Mouse (Mus musculus): ENCODE measurements around the gene Fgd5. TPM values are rescaled to one million over a fixed set of nuclear protein-coding genes. Genes with fewer than 3 reads are reported as not detected.
"Not testable (repeated sequence)": the region's sequence is repeated elsewhere in the genome, so short reads cannot be mapped to it uniquely, and the experiment has no call there.

Fgd5 gene
- polyA plus RNA-seq, 1 experiment from 2014 or later, result 18.9 TPM

GRCm38 (mm10) chr6:92080730-92081129 is 102.1 kb downstream of the Fgd5 start:
- Histone ChIP-seq H3K27ac (no peak overlapping the region), H3K4me1 (replicated peaks) (no peaks in the 10 kb centered on the region), H3K4me3 (no peak overlapping the region), H3K9me3 (no peaks in the 10 kb centered on the region), H3K9ac (no peak overlapping the region), H3K27me3 (no peaks in the 10 kb centered on the region), H3K4me2 (no peak overlapping the region), H3K36me3 (no peaks in the 10 kb centered on the region)
- no peak for ATAC-seq (ENCODE audit: low FRiP score)
- 92% methylated on average over 2 of the region's 2 CpGs for WGBS

- Histone ChIP-seq H3K36me3 (no peaks in the 10 kb centered on the region), H3K4me2 (no peak overlapping the region), H3K4me1 (replicated peaks) (no peaks in the 10 kb centered on the region), H3K27me3 (no peaks in the 10 kb centered on the region), H3K9ac (no peak overlapping the region), H3K9me3 (no peaks in the 10 kb centered on the region), H3K4me3 (no peak overlapping the region), H3K27ac (no peak overlapping the region)
- WGBS, result 91% methylated on average over 4 of the region's 4 CpGs
- no peak for ATAC-seq (ENCODE audit: low FRiP score)
These were observed 104.1 kb downstream of the Fgd5 start for GRCm38 (mm10) chr6:92082756-92083155.

GRCm38 (mm10) chr6:92084932-92085331 is 106.3 kb downstream of the Fgd5 start:
- Histone ChIP-seq H3K4me3 (no peak overlapping the region), H3K9ac (no peak overlapping the region), H3K36me3 (no peaks in the 10 kb centered on the region), H3K9me3 (no peaks in the 10 kb centered on the region), H3K4me1 (replicated peaks) (peaks cover 1% of the 10 kb centered on the region), H3K27me3 (no peaks in the 10 kb centered on the region), H3K4me2 (no peak overlapping the region), H3K27ac (no peak overlapping the region)
- no peak for ATAC-seq (ENCODE audit: low FRiP score)
- 83% methylated on average over 3 of the region's 3 CpGs for WGBS

GRCm38 (mm10) chr6:92089141-92089540 is 110.5 kb downstream of the Fgd5 start:
- H3K27me3 ChIP-seq; H3K4me2 ChIP-seq; H3K36me3 ChIP-seq; H3K27ac ChIP-seq; H3K9me3 ChIP-seq; ATAC-seq (ENCODE audit: low FRiP score); H3K9ac ChIP-seq; H3K4me3 ChIP-seq: not testable (repeated sequence)
- WGBS, result 87% methylated on average over 7 of the region's 7 CpGs
- peaks cover 26% of the 10 kb centered on the region for H3K4me1 ChIP-seq (replicated peaks)

- ATAC-seq (ENCODE audit: low FRiP score), result no peak
- Histone ChIP-seq H3K4me2 (peak overlapping the region; percentile 80), H3K27ac (no peak overlapping the region), H3K36me3 (no peaks in the 10 kb centered on the region), H3K4me3 (no peak overlapping the region; the same call in 1 of the 2 replicates), H3K9me3 (no peaks in the 10 kb centered on the region), H3K4me1 (replicated peaks) (peaks cover 34% of the 10 kb centered on the region), H3K27me3 (no peaks in the 10 kb centered on the region), H3K9ac (no peak overlapping the region)
- WGBS, result 95% methylated on average over 4 of the region's 4 CpGs
These were observed 111.3 kb downstream of the Fgd5 start for GRCm38 (mm10) chr6:92089982-92090381.

- no peaks in the 10 kb centered on the region for H3K27me3 ChIP-seq
- H3K4me1 ChIP-seq (replicated peaks), result peaks cover 39% of the 10 kb centered on the region
- no peak for ATAC-seq (ENCODE audit: low FRiP score)
- peak overlapping the region; percentile 80 for H3K4me2 ChIP-seq
- H3K9ac ChIP-seq, result peak overlapping the region; percentile 97
- peak overlapping the region; percentile 94 for H3K4me3 ChIP-seq
- no peaks in the 10 kb centered on the region for H3K36me3 ChIP-seq
- no peaks in the 10 kb centered on the region for H3K9me3 ChIP-seq
- WGBS, result under 1% methylated on average over 4 of the region's 4 CpGs
- H3K27ac ChIP-seq, result peak overlapping the region; percentile 99
These were observed 111.8 kb downstream of the Fgd5 start for GRCm38 (mm10) chr6:92090497-92090896.

- H3K4me3 ChIP-seq, result peak within 1 kb of the TSS; percentile 94
- peak within 1 kb of the TSS; percentile 97 for H3K9ac ChIP-seq
- H3K4me2 ChIP-seq, result peak within 1 kb of the TSS; percentile 80
- ATAC-seq (ENCODE audit: low FRiP score), result peak; percentile 63
- no peaks in the 10 kb centered on the region for H3K27me3 ChIP-seq
- WGBS, result 1% methylated on average over 25 of the region's 58 CpGs
- H3K27ac ChIP-seq, result peak within 1 kb of the TSS; percentile 99
- no peaks in the 10 kb centered on the region for H3K9me3 ChIP-seq
- H3K36me3 ChIP-seq, result no peaks in the 10 kb centered on the region
- H3K4me1 ChIP-seq (replicated peaks), result peaks cover 39% of the 10 kb centered on the region
These were observed 112.5 kb downstream of the Fgd5 start, which contains the start of gene Nr2c2 for GRCm38 (mm10) chr6:92091130-92091591. Gene Nr2c2 (plus strand): TSS chr6:92091390.

GRCm38 (mm10) chr6:92091767-92092489 is 113.2 kb downstream of the Fgd5 start:
- peak overlapping the region; percentile 94 for H3K4me3 ChIP-seq
- peak overlapping the region; percentile 99 for H3K27ac ChIP-seq
- no peaks in the 10 kb centered on the region for H3K27me3 ChIP-seq
- H3K9ac ChIP-seq, result peak overlapping the region; percentile 97
- peaks cover 39% of the 10 kb centered on the region for H3K4me1 ChIP-seq (replicated peaks)
- peak; percentile 97 for ATAC-seq (ENCODE audit: low FRiP score)
- 1% methylated on average over 39 of the region's 81 CpGs for WGBS
- no peaks in the 10 kb centered on the region for H3K36me3 ChIP-seq
- peak overlapping the region; percentile 80 for H3K4me2 ChIP-seq
- no peaks in the 10 kb centered on the region for H3K9me3 ChIP-seq

GRCm38 (mm10) chr6:92092737-92093136 is 114.1 kb downstream of the Fgd5 start:
- WGBS, result 14% methylated on average over 3 of the region's 3 CpGs
- ATAC-seq (ENCODE audit: low FRiP score), result no peak
- H3K9me3 ChIP-seq, result no peaks in the 10 kb centered on the region
- peak overlapping the region; percentile 80 for H3K4me2 ChIP-seq
- H3K4me1 ChIP-seq (replicated peaks), result peaks cover 39% of the 10 kb centered on the region
- peak overlapping the region; percentile 94 for H3K4me3 ChIP-seq
- peak overlapping the region; percentile 97 for H3K9ac ChIP-seq
- H3K36me3 ChIP-seq, result no peaks in the 10 kb centered on the region
- H3K27ac ChIP-seq, result peak overlapping the region; percentile 99
- no peaks in the 10 kb centered on the region for H3K27me3 ChIP-seq

- 92% methylated on average over 2 of the region's 2 CpGs for WGBS
- H3K9me3 ChIP-seq, result no peaks in the 10 kb centered on the region
- no peaks in the 10 kb centered on the region for H3K36me3 ChIP-seq
- H3K4me2 ChIP-seq, result no peak overlapping the region
- H3K4me1 ChIP-seq (replicated peaks), result peaks cover 39% of the 10 kb centered on the region
- H3K9ac ChIP-seq, result no peak overlapping the region
- H3K4me3 ChIP-seq, result no peak overlapping the region
- H3K27me3 ChIP-seq, result no peaks in the 10 kb centered on the region
- ATAC-seq (ENCODE audit: low FRiP score), result no peak
- no peak overlapping the region for H3K27ac ChIP-seq
These were observed 115.2 kb downstream of the Fgd5 start for GRCm38 (mm10) chr6:92093869-92094268.

GRCm38 (mm10) chr6:92100679-92101360 is 122.1 kb downstream of the Fgd5 start:
- Histone ChIP-seq H3K27me3 (no peaks in the 10 kb centered on the region), H3K9me3 (no peaks in the 10 kb centered on the region), H3K4me2 (no peak overlapping the region), H3K4me1 (replicated peaks) (peaks cover 7% of the 10 kb centered on the region), H3K9ac (no peak overlapping the region), H3K36me3 (no peaks in the 10 kb centered on the region), H3K4me3 (no peak overlapping the region), H3K27ac (no peak overlapping the region)
- 82% methylated on average over 2 of the region's 2 CpGs for WGBS
- ATAC-seq (ENCODE audit: low FRiP score), result no peak

- ATAC-seq (ENCODE audit: low FRiP score), result no peak
- Histone ChIP-seq H3K36me3 (no peaks in the 10 kb centered on the region), H3K4me1 (replicated peaks) (no peaks in the 10 kb centered on the region), H3K9ac (no peak overlapping the region), H3K9me3 (no peaks in the 10 kb centered on the region), H3K27ac (no peak overlapping the region), H3K4me2 (no peak overlapping the region), H3K4me3 (no peak overlapping the region), H3K27me3 (no peaks in the 10 kb centered on the region)
These were observed 145.9 kb downstream of the Fgd5 start for GRCm38 (mm10) chr6:92124547-92124946.

Data from hindbrain, embryonic 13.5 days (tissue).